Mouse (Mus musculus) MEL (cell line): ENCODE results near the gene Flot2.

Experiments
- CTCF ChIP-seq, 3 experiments: IDR thresholded peaks in 2 of 3; conservative IDR thresholded peaks in 1 of 3; 2 replicates each; pipeline ENCODE4 v1.5.1; 2011 to 2012; ENCODE audit warnings: low read length in 3 of 3, low read depth in 2 of 3, mild to moderate bottlenecking in 2 of 3, improper control_type of control experiment in 1 of 3, inconsistent platforms in 1 of 3, mixed read lengths in 1 of 3, moderate library complexity in 1 of 3; ENCODE audit not compliant: control insufficient read depth in 1 of 3, insufficient read depth in 1 of 3, poor library complexity in 1 of 3, severe bottlenecking in 1 of 3
- KAT2A ChIP-seq: conservative IDR thresholded peaks from 2 replicates; pipeline ENCODE4 v1.6.1; 2012; ENCODE audit warnings: low read depth, low read length, improper control_type of control experiment, inconsistent platforms
- MAX ChIP-seq: IDR thresholded peaks from 2 replicates; pipeline ENCODE4 v1.6.1; 2011; ENCODE audit warnings: low read length, improper control_type of control experiment
- POLR2AphosphoS5 ChIP-seq: IDR thresholded peaks from 2 replicates; pipeline ENCODE4 v1.6.1; 2012; ENCODE audit warnings: low read depth, borderline replicate concordance, mild to moderate bottlenecking, inconsistent platforms, low read length, moderate library complexity, mixed read lengths
- TAL1 ChIP-seq: IDR thresholded peaks from 2 replicates; pipeline ENCODE4 v1.6.1; 2012; ENCODE audit warnings: mild to moderate bottlenecking, inconsistent platforms, low read length, moderate library complexity, mixed read lengths
- TBP ChIP-seq: IDR thresholded peaks from 2 replicates; pipeline ENCODE4 v1.8.0; 2011; ENCODE audit warnings: low read depth, low read length, improper control_type of control experiment
- TCF12 ChIP-seq: IDR thresholded peaks from 2 replicates; pipeline ENCODE4 v1.6.1; 2014; ENCODE audit warnings: low read depth, mild to moderate bottlenecking, inconsistent platforms, low read length, improper control_type of control experiment, moderate library complexity
- ZC3H11A ChIP-seq: IDR thresholded peaks from 2 replicates; pipeline ENCODE4 v1.6.1; 2012; ENCODE audit warnings: low read depth, mild to moderate bottlenecking, inconsistent platforms, low read length, improper control_type of control experiment

DNA sequence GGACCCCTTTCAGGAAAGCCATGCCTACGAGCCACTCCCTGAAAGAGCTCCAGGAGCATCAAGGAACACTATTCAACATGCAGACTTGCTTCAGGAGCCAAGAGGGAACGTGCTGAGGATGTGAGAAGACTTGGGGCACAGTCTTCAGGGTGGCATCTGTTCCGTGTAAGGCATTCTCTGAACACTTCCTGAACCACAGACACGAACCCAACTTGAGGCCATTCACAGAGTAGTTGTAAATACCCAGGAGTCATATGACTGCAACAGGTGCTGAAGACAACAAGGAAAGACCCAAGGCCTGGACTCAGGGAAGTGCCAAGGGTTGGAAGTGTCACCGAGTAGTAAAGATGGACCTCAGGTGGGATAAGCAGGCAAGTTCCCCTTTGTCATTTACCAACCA, 29.8 kb downstream of the Flot2 start:
- TF ChIP-seq TAL1 (no peak), KAT2A (no peak), MAX (no peak), ZC3H11A (no peak), POLR2AphosphoS5 (no peak), TCF12 (no peak), TBP (no peak), CTCF (IDR thresholded peaks at IDR 0.05 in 2 of 3, conservative IDR thresholded peaks at IDR 0.05 in 1 of 3; ENCODE audit: control insufficient read depth in 1 of 3, insufficient read depth in 1 of 3, low read depth in 2 of 3, low read length in 3 of 3, poor library complexity in 1 of 3, severe bottlenecking in 1 of 3) (no peak)
